Comparison of ENCODE assay signal across 13 mouse cellular contexts in genomic region chr4:155851368-155851767, GRCm38 (mm10).
"Had no signal": no experiment of that assay in that cellular context is flagged by ENCODE, and none has a peak within 500 bp of the region (broad histone marks: within the 10 kb centered on the region; RNA-seq: fewer than 3 reads in every experiment).

No protein-coding gene starts in this region.

- H3K9ac ChIP-seq: limb, embryonic 12.5 days; liver, embryonic 14.5 days; neural tube, embryonic 13.5 days had no signal

- ATAC-seq: lung, postnatal 0 days had no signal

- H3K27me3 ChIP-seq: limb, embryonic 12.5 days; neural tube, embryonic 13.5 days had no signal

- H3K9me3 ChIP-seq: limb, embryonic 12.5 days; neural tube, embryonic 13.5 days had no signal

- H3K4me2 ChIP-seq: limb, embryonic 12.5 days; neural tube, embryonic 13.5 days had no signal

- DNase-seq: liver; lung, postnatal 36 days; midbrain, embryonic 14.5 days; retina, postnatal 1 day; right cerebral cortex, postnatal 4 days; spleen, adult 18-20 months; thymus, adult 18-20 months; thymus, postnatal 25 days had no signal

- H3K27ac ChIP-seq: layer of hippocampus, adult 2 months; limb, embryonic 12.5 days; liver, embryonic 14.5 days; neural tube, embryonic 13.5 days had no signal

- H3K4me3 ChIP-seq: layer of hippocampus, adult 2 months; limb, embryonic 12.5 days; neural tube, embryonic 13.5 days had no signal
